Mouse (Mus musculus) CH12.LX (cell line): ENCODE data around the gene Ppp2r2c.

Source experiments
- CHD2 ChIP-seq: IDR thresholded peaks from 2 replicates; pipeline ENCODE4 v1.6.1; 2011; ENCODE audit warnings: low read length, improper control_type of control experiment
- CTCF ChIP-seq, 2 experiments: IDR thresholded peaks in 1 of 2; conservative IDR thresholded peaks in 1 of 2; 2 replicates each; pipeline ENCODE4 v1.5.1; 2011 to 2012; ENCODE audit warnings: low read depth in 2 of 2, low read length in 2 of 2, improper control_type of control experiment in 1 of 2, inconsistent platforms in 1 of 2, mild to moderate bottlenecking in 1 of 2, moderate library complexity in 1 of 2
- EP300 ChIP-seq: IDR thresholded peaks from 2 replicates; pipeline ENCODE4 v1.6.1; 2011; ENCODE audit warnings: low read length, improper control_type of control experiment
- HCFC1 ChIP-seq: IDR thresholded peaks from 2 replicates; pipeline ENCODE4 v1.6.1; 2012; ENCODE audit warnings: low read depth, mild to moderate bottlenecking, inconsistent platforms, low read length, improper control_type of control experiment
- JUND ChIP-seq: conservative IDR thresholded peaks from 2 replicates; pipeline ENCODE4 v1.6.1; 2011; ENCODE audit warnings: low read depth, low read length, improper control_type of control experiment
- KAT2A ChIP-seq: IDR thresholded peaks from 2 replicates; pipeline ENCODE4 v1.6.1; 2012; ENCODE audit warnings: low read length, improper control_type of control experiment, inconsistent platforms; ENCODE audit not compliant: insufficient replicate concordance
- MAX ChIP-seq: IDR thresholded peaks from 2 replicates; pipeline ENCODE4 v1.6.1; 2011; ENCODE audit warnings: low read length, improper control_type of control experiment
- POLR2A ChIP-seq: IDR thresholded peaks from 2 replicates; pipeline ENCODE4 v1.6.1; 2011; ENCODE audit warnings: low read depth, mild to moderate bottlenecking, improper control_type of control experiment, low read length
- RAD21 ChIP-seq: IDR thresholded peaks from 2 replicates; pipeline ENCODE4 v1.6.1; 2011; ENCODE audit warnings: low read depth, mild to moderate bottlenecking, low read length, improper control_type of control experiment, moderate library complexity
- SMC3 ChIP-seq: IDR thresholded peaks from 2 replicates; pipeline ENCODE4 v1.6.1; 2011; ENCODE audit warnings: low read depth, low read length, improper control_type of control experiment
- ZKSCAN1 ChIP-seq: IDR thresholded peaks from 2 replicates; pipeline ENCODE4 v1.6.1; 2012; ENCODE audit warnings: low read depth, inconsistent platforms, low read length, improper control_type of control experiment, borderline replicate concordance

- peak in 1 of 2 experiments; percentile 8; a peak in 1 of 4 replicates for TF ChIP-seq CTCF (conservative IDR thresholded peaks at IDR 0.05 in 1 of 2, IDR thresholded peaks at IDR 0.05 in 1 of 2; ENCODE audit: low read depth in 2 of 2, low read length in 2 of 2)
- TF ChIP-seq HCFC1: peak; percentile 55
- no peak for TF ChIP-seq KAT2A
- TF ChIP-seq SMC3: no peak
- TF ChIP-seq POLR2A: peak; percentile 68
- peak; percentile 62; the same call in 1 of the 2 replicates for TF ChIP-seq MAX
- TF ChIP-seq CHD2: peak; percentile 85
- TF ChIP-seq EP300: peak; percentile 14; the same call in 1 of the 2 replicates
- no peak for TF ChIP-seq ZKSCAN1
- TF ChIP-seq RAD21: no peak
- TF ChIP-seq JUND: no peak
Measured at GRCm38 (mm10) chr5:36988781-36989624, 120.7 kb downstream of the Ppp2r2c start, which contains the start of gene Wfs1.
